17 mouse cellular contexts compared by ENCODE assay signal in genomic region chr3:150151823-150152158, GRCm38 (mm10).
"Had no signal": no experiment of that assay in that cellular context is flagged by ENCODE, and none has a peak within 500 bp of the region (broad histone marks: within the 10 kb centered on the region; RNA-seq: fewer than 3 reads in every experiment).

No protein-coding gene starts in this region.

- H3K9me3 ChIP-seq: lung, embryonic 15.5 days; midbrain, embryonic 13.5 days; midbrain, embryonic 15.5 days; neural tube, embryonic 12.5 days; stomach, embryonic 15.5 days had no signal

- H3K27ac ChIP-seq: lung, embryonic 15.5 days; macrophage; midbrain, embryonic 13.5 days; midbrain, embryonic 15.5 days; neural tube, embryonic 12.5 days; stomach, embryonic 15.5 days; stomach, postnatal 0 days had no signal

- H3K27me3 ChIP-seq: lung, embryonic 15.5 days; megakaryocyte, embryonic 14.5 days; midbrain, embryonic 13.5 days; midbrain, embryonic 15.5 days; neural tube, embryonic 12.5 days; stomach, embryonic 15.5 days had no signal

- H3K9ac ChIP-seq: liver, postnatal 0 days; lung, embryonic 15.5 days; midbrain, embryonic 13.5 days; midbrain, embryonic 15.5 days; neural tube, embryonic 12.5 days; stomach, embryonic 15.5 days had no signal

- H3K4me1 ChIP-seq: megakaryocyte, embryonic 14.5 days; midbrain, embryonic 13.5 days; midbrain, embryonic 15.5 days; stomach, embryonic 15.5 days had no signal

- H3K36me3 ChIP-seq: lung, embryonic 15.5 days; midbrain, embryonic 13.5 days; midbrain, embryonic 15.5 days; neural tube, embryonic 12.5 days; stomach, embryonic 15.5 days had no signal

- H3K4me3 ChIP-seq: lung, embryonic 15.5 days; megakaryocyte, embryonic 14.5 days; midbrain, embryonic 13.5 days; midbrain, embryonic 15.5 days; neural tube, embryonic 12.5 days; stomach, embryonic 15.5 days had no signal

- ATAC-seq: liver, postnatal 0 days; midbrain, embryonic 13.5 days; midbrain, embryonic 15.5 days had no signal

- DNase-seq: liver, postnatal 0 days; lung, adult 2 months; lung, postnatal 14 days; lung, postnatal 36 days; right cerebral cortex, postnatal 14 days; thymus, adult 2 months; thymus, postnatal 25 days; thymus, postnatal 4 days had no signal

- H3K4me2 ChIP-seq: lung, embryonic 15.5 days; midbrain, embryonic 11.5 days; midbrain, embryonic 13.5 days; midbrain, embryonic 15.5 days; neural tube, embryonic 12.5 days; stomach, embryonic 15.5 days had no signal
